Comparison of ENCODE assay signal across 8 mouse cellular contexts in genomic region chr5:124327510-124328364, GRCm38 (mm10). TPM values are rescaled to one million over a fixed set of nuclear protein-coding genes. Genes with fewer than 3 reads are reported as not detected.
DNase-seq lines count a peak whose midpoint lies in the region; ATAC-seq and TF ChIP-seq lines count a peak whose summit lies in the region.

Gene Mphosph9, minus strand, starts transcription at chr5:124327972.
Gene 2810006K23Rik, plus strand, starts transcription at chr5:124328089.

- peaks cover 25% of the 10 kb centered on the region for H3K4me1 ChIP-seq in hindbrain, embryonic 10.5 days (replicated peaks)
- H3K4me1 ChIP-seq in lung, postnatal 0 days (ENCODE audit: insufficient read depth, low read depth, low read length) = peaks cover 9% of the 10 kb centered on the region

- WGBS in hindbrain, embryonic 10.5 days = under 1% methylated on average over 72 of the region's 72 CpGs
- under 1% methylated on average over 70 of the region's 72 CpGs for WGBS in lung, postnatal 0 days

- TF ChIP-seq EP300 in lung, postnatal 0 days (IDR thresholded peaks at IDR 0.05) = no peak

- no peaks in the 10 kb centered on the region for H3K9me3 ChIP-seq in hindbrain, embryonic 10.5 days
- no peaks in the 10 kb centered on the region for H3K9me3 ChIP-seq in lung, postnatal 0 days (ENCODE audit: low read length)

- DNase-seq in MN1 (ENCODE audit: low spot score) = peak; percentile 99
- peak; percentile 100 for DNase-seq in cerebellum, adult 9-10 months
- peak; percentile 100 for DNase-seq in hindbrain, embryonic 10.5 days (ENCODE audit: low spot score)
- DNase-seq in layer of hippocampus, adult 9-11 months = peak; percentile 100
- DNase-seq in lung, postnatal 0 days (ENCODE audit: low spot score) = peak; percentile 100
- peak; percentile 99 for DNase-seq in ovary, postnatal 14 days (ENCODE audit: low spot score)
- DNase-seq in thymus, postnatal 14 days = peak; percentile 100

- H3K36me3 ChIP-seq in hindbrain, embryonic 10.5 days = peaks cover 26% of the 10 kb centered on the region
- H3K36me3 ChIP-seq in lung, postnatal 0 days (ENCODE audit: insufficient read depth, low read length) = no peaks in the 10 kb centered on the region

- peak within 1 kb of the TSS; percentile 48 for H3K9ac ChIP-seq in lung, postnatal 0 days (replicated peaks; ENCODE audit: low read depth)

- H3K27ac ChIP-seq in hindbrain, embryonic 10.5 days = peak within 1 kb of the TSS; percentile 99
- peak within 1 kb of the TSS; percentile 81 for H3K27ac ChIP-seq in lung, postnatal 0 days (ENCODE audit: low read length)

- peak within 1 kb of the TSS; percentile 90 for H3K4me2 ChIP-seq in lung, postnatal 0 days (replicated peaks; ENCODE audit: low read depth, low read length)

- H3K4me3 ChIP-seq in hindbrain, embryonic 10.5 days = peak within 1 kb of the TSS; percentile 79
- peak within 1 kb of the TSS; percentile 71 for H3K4me3 ChIP-seq in lung, postnatal 0 days (ENCODE audit: low read depth, low read length)

- peak; percentile 90 for ATAC-seq in frontal cortex, adult (ENCODE audit: low TSS enrichment)
- ATAC-seq in lung, postnatal 0 days = peak; percentile 97

- H3K27me3 ChIP-seq in hindbrain, embryonic 10.5 days (ENCODE audit: insufficient read depth, poor library complexity, severe bottlenecking) = no peaks in the 10 kb centered on the region
- H3K27me3 ChIP-seq in lung, postnatal 0 days (replicated peaks; ENCODE audit: insufficient read depth, low read length) = no peaks in the 10 kb centered on the region

- TF ChIP-seq CTCF in lung, postnatal 0 days (IDR thresholded peaks at IDR 0.05) = no peak

RNA-seq across cellular contexts. Expression of gene Mphosph9, which starts in this region (rescaled TPM):
- 17.3 and 19.3 TPM in 2 replicates for polyA plus RNA-seq in hindbrain, embryonic 10.5 days (2016; fragmentation: Nextera tagmentation; extraction: Ambion mirVana)
- 3.2 and 3.4 TPM in 2 replicates for polyA plus RNA-seq in lung, postnatal 0 days (2015; fragmentation: Nextera tagmentation; extraction: Ambion mirVana)

RNA-seq across cellular contexts. Expression of gene 2810006K23Rik, which starts in this region (rescaled TPM):
- 26.9 and 27.7 TPM in 2 replicates for polyA plus RNA-seq in hindbrain, embryonic 10.5 days (2016; fragmentation: Nextera tagmentation; extraction: Ambion mirVana)
- polyA plus RNA-seq in lung, postnatal 0 days (2015; fragmentation: Nextera tagmentation; extraction: Ambion mirVana) = 6.1 and 7.7 TPM in 2 replicates

Comparison
In these comparisons a context has a peak if more than half of its experiments do, and no peak if none do; other contexts are left out.
1. Peak in every context shown above with its lines: DNase-seq, ATAC-seq, H3K4me3 ChIP-seq and H3K27ac ChIP-seq.